Mouse (Mus musculus) olfactory bulb, adult 2 months (tissue): ENCODE measurements around the gene Map7. TPM values are rescaled to one million over a fixed set of nuclear protein-coding genes. Genes with fewer than 3 reads are reported as not detected.

Experiments used
- H3K27ac ChIP-seq: fragments of 200-500 bp; 2 replicates; pipeline ENCODE4 v1.5.1; 2012; ENCODE audit warnings: low read depth, low read length; ENCODE audit not compliant: insufficient read depth
- H3K4me1 ChIP-seq: fragments of 200-500 bp; 2 replicates; pipeline ENCODE4 v1.6.1; 2012; ENCODE audit warnings: low read length; ENCODE audit not compliant: control insufficient read depth, insufficient read depth
- H3K4me3 ChIP-seq: fragments of 200-500 bp; 2 replicates; pipeline ENCODE4 v1.5.1; 2012; ENCODE audit warnings: mild to moderate bottlenecking, low read depth, low read length, moderate library complexity; ENCODE audit not compliant: insufficient read depth
- CTCF ChIP-seq: fragments of 200-500 bp; IDR thresholded peaks from 2 replicates; pipeline ENCODE4 v1.5.1; 2012; ENCODE audit warnings: low read depth, mild to moderate bottlenecking, low read length, moderate library complexity; ENCODE audit not compliant: insufficient read depth
- POLR2A ChIP-seq: fragments of 200-500 bp; IDR thresholded peaks from 2 replicates; pipeline ENCODE4 v1.6.1; 2012; ENCODE audit warnings: mild to moderate bottlenecking, low read depth, low read length, moderate library complexity; ENCODE audit not compliant: insufficient read depth
- WGBS: fragments of 180-500 bp; shearing (Covaris S2); methylation state at CpG from one replicate; pipeline ENCODE4 v1.1.7; 2018; 5-methylcytosine and 5-hydroxymethylcytosine counted together
- polyA plus RNA-seq: library from polyadenylated mRNA; stranded (reverse); fragments of >200 nt; gene quantifications from 2 replicates; pipeline ENCODE4 v1.2.4, GENCODE M21; 2012; ENCODE audit warnings: low replicate concordance; ENCODE audit not compliant: missing spikeins, insufficient read depth, insufficient read length

Gene Map7
- polyA plus RNA-seq = not detected in 2 replicates

- Histone ChIP-seq H3K4me1 (0 out of 2 replicates have a peak, but pooled peaks cover 2% of the 10 kb centered on the region), H3K4me3 (peak within 1 kb of the TSS; percentile 75), H3K27ac (peak within 1 kb of the TSS; percentile 74; the same call in 1 of the 2 replicates)
- TF ChIP-seq POLR2A (no peak), CTCF (no peak)
- 3% methylated on average over 50 of the region's 51 CpGs for WGBS
These were observed at the start of gene Map7 for GRCm38 (mm10) chr10:20148130-20148772. TSS of gene Map7 (plus strand) at chr10:20148471.

DNA sequence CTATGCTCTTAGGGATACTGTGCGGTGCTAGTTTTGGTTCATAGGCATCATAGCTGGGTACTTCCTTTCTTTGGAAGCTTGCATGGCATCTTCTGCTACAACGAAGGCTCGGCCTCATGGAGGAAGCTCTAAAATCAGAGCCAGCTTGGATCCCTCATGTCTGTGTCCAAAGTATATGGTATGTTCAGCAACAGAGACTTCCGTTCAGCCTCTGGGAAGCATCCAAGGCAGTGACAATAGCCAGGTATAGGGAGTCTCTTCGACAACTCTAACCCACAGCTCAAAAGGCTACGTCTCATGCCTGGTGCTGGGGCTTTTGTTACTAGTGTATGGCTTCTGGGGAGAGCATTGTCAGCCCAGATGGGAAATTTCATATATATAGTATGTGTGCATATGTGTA lies 46.8 kb upstream of the Map7 start:
- no peak overlapping the region for H3K27ac ChIP-seq
- no peak overlapping the region for H3K4me3 ChIP-seq
- TF ChIP-seq POLR2A (no peak), CTCF (no peak)
- whole genome bisulfite sequencing = 97% methylated on average over 6 of the region's 6 CpGs
- peaks cover 8% of the 10 kb centered on the region for H3K4me1 ChIP-seq

GRCm38 (mm10) chr10:20104271-20104931 lies 43.9 kb upstream of the Map7 start:
- TF ChIP-seq CTCF (no peak), POLR2A (no peak)
- Histone ChIP-seq H3K4me3 (no peak overlapping the region), H3K27ac (no peak overlapping the region), H3K4me1 (peaks cover 8% of the 10 kb centered on the region)
- WGBS = 51% methylated on average over 8 of the region's 8 CpGs

DNA sequence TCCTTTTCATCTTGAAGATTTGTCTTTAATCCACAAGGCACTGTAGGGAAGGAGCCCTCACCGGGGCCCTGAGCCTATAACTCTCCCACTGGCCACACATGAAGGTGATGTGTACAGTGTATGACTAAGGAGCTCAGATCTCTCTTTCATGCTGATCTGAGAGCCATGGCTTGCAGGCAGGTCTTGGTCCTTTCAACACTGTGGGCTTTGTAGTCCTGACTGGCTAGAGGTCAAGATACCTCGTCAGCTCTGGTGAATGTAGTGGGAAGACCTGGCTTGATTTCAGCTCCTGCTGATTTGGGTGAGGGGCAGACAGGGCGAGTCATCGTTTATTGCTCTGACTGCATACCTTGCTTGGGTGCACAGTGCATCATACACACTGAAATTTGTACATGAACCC lies 42.7 kb upstream of the Map7 start:
- WGBS = 84% methylated on average over 4 of the region's 4 CpGs
- TF ChIP-seq CTCF (no peak), POLR2A (no peak)
- Histone ChIP-seq H3K4me1 (peaks cover 8% of the 10 kb centered on the region), H3K4me3 (no peak overlapping the region), H3K27ac (no peak overlapping the region)

- Histone ChIP-seq H3K27ac (no peak overlapping the region), H3K4me3 (no peak overlapping the region), H3K4me1 (peaks cover 8% of the 10 kb centered on the region)
- WGBS = 97% methylated on average over 14 of the region's 14 CpGs
- no peak for TF ChIP-seq POLR2A
- no peak for TF ChIP-seq CTCF
These were observed 41.2 kb upstream of the Map7 start for GRCm38 (mm10) chr10:20107031-20107430.

GRCm38 (mm10) chr10:20111508-20111907 lies 36.8 kb upstream of the Map7 start:
- TF ChIP-seq CTCF (no peak), POLR2A (no peak)
- Histone ChIP-seq H3K4me1 (no peaks in the 10 kb centered on the region; the same call in 1 of the 2 replicates), H3K4me3 (no peak overlapping the region), H3K27ac (no peak overlapping the region)
- WGBS = 94% methylated on average over 5 of the region's 5 CpGs

GRCm38 (mm10) chr10:20112026-20112973 lies 36.0 kb upstream of the Map7 start:
- TF ChIP-seq POLR2A (no peak), CTCF (no peak)
- WGBS = 90% methylated on average over 18 of the region's 18 CpGs
- H3K4me1 ChIP-seq = no peaks in the 10 kb centered on the region; the same call in 1 of the 2 replicates
- no peak overlapping the region for H3K27ac ChIP-seq
- no peak overlapping the region for H3K4me3 ChIP-seq

DNA sequence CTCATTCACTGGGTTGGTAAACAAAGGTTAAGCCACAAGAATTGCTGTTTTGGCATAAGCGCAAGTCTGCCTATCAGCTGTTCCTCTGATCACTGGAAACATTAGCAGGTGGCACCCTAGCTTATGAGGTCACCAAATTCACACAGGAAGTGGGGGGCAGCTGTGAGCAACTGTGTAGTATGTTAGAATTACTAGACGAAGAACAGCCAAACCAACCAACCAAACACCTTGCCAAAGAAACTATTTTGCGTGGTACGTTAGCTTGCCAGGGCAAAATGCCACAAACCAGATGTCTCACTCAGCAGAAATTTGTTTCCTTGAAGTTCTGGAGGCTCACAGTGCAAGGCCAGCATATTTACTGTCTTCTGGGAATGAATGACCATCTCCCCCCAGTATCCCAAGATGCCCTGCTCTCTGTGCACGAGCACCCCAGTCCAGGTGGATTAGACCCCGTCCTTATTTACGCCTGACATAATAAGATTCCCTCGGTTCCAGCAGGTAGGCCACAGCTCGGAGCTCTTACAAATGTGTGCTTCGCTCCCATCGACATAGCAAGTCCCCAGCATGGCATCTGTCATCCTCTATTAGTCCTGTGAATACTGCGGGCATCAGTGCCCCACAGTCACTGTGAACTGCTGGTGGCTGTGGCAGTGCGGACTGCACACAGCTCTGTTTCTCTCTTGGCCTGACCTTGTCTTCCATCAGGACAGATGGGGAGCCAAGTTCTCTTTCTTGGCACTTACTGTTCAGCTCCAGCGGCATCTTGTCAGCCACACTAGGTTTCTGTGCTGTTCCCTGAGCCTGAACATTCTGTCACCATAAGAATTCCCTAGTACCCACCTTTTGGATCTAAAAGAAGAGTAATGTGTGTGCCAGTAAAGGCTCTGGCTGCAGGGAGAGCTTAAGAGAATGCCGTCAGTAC lies 28.5 kb upstream of the Map7 start:
- H3K4me1 ChIP-seq = peaks cover 2% of the 10 kb centered on the region; the same call in 1 of the 2 replicates
- H3K4me3 ChIP-seq = no peak overlapping the region
- WGBS = 88% methylated on average over 15 of the region's 15 CpGs
- no peak for TF ChIP-seq CTCF
- no peak for TF ChIP-seq POLR2A
- H3K27ac ChIP-seq = no peak overlapping the region

GRCm38 (mm10) chr10:20121981-20122380 lies 26.3 kb upstream of the Map7 start:
- H3K4me3 ChIP-seq = no peak overlapping the region
- H3K4me1 ChIP-seq = peaks cover 2% of the 10 kb centered on the region; the same call in 1 of the 2 replicates
- 93% methylated on average over 4 of the region's 4 CpGs for WGBS
- no peak for TF ChIP-seq CTCF
- TF ChIP-seq POLR2A = no peak
- H3K27ac ChIP-seq = no peak overlapping the region
